Mouse (Mus musculus): ENCODE measurements at regions not wholly inside any gene's neighbourhood (a gene's known extent, or its start where the extent isn't known, plus 50 kb on each side); places are given as distances from the start of the nearest gene placed in this dataset.

DNA sequence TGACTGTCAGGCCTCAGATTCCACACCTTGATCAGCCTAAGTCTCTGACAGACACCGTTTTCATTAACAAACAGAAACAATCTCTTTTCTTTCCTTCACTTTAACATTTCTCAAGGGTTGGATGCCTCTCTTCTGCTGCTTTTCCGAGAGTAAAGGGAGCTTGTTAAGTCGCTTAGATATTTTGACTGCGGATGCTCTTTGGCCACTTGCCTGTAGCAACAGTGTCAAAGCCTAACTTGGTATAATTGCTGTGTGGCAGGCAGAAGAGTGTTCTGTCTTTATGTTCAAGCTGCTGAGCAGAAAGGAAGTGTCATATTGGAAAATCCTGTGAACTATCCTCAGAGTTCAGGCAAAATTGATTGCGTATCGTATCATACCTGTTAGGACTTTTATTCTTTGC, 112.3 kb upstream of the Zeb2 start:
- Histone ChIP-seq H3K4me1 (ENCODE audit: control insufficient read depth, insufficient read depth, low read length) (peaks cover under 1% of the 10 kb centered on the region; the same call in 1 of the 2 replicates), H3K4me3 (ENCODE audit: low read length) (no peak overlapping the region), H3K27ac (ENCODE audit: low read length) (no peak overlapping the region), H3K27me3 (replicated peaks; ENCODE audit: control insufficient read depth, insufficient read depth, low read length) (no peaks in the 10 kb centered on the region), H3K36me3 (ENCODE audit: control insufficient read depth, insufficient read depth, low read length) (no peaks in the 10 kb centered on the region), H3K9me3 (ENCODE audit: control insufficient read depth, low read length) (no peaks in the 10 kb centered on the region), H3K9ac (ENCODE audit: low read depth, low read length) (no peak overlapping the region), H3K4me2 (ENCODE audit: low read depth, low read length) (no peak overlapping the region)
- no peak for ATAC-seq
- 79% methylated on average over 6 of the region's 6 CpGs for WGBS

DNA sequence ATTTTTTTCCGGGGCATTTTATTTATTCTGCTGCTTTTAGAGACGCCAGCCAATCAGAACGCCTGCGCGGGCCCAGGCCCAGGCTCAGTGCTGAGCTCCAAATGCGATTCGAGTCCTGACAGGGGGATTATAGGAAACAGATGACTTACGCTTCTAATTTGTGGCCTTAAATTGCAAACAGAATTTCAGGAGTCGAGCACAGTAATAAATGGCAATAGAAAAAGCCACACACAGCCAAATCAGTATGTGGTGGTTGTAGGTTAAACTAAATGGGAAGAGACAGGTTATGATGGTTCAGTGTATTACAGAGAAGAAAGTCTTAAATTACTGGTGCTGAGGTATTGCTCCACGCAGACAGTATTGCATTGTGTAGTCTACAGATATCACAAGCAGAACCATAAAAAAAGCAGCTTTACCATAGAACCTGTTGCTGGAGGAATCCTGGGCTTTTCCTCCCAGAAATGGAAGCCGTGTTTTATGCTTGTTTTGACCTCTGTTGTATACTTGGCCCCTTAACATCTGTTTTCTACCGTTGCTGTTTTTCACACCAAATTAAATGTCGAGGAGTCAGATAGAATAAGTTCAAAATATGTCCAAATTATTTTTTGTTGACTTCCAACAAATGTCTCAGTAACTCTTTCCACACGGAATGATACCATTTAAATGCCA, 110.2 kb upstream of the Zeb2 start:
- Histone ChIP-seq H3K4me3 (ENCODE audit: low read length) (no peak overlapping the region), H3K36me3 (ENCODE audit: control insufficient read depth, insufficient read depth, low read length) (no peaks in the 10 kb centered on the region), H3K27me3 (replicated peaks; ENCODE audit: control insufficient read depth, insufficient read depth, low read length) (no peaks in the 10 kb centered on the region), H3K9ac (ENCODE audit: low read depth, low read length) (no peak overlapping the region), H3K9me3 (ENCODE audit: control insufficient read depth, low read length) (no peaks in the 10 kb centered on the region), H3K4me2 (ENCODE audit: low read depth, low read length) (no peak overlapping the region), H3K27ac (ENCODE audit: low read length) (no peak overlapping the region), H3K4me1 (ENCODE audit: control insufficient read depth, insufficient read depth, low read length) (no peaks in the 10 kb centered on the region)
- WGBS = 48% methylated on average over 14 of the region's 14 CpGs
- ATAC-seq = no peak

- no peak overlapping the region for H3K9ac ChIP-seq (ENCODE audit: low read depth, low read length)
- no peak overlapping the region for H3K4me3 ChIP-seq (ENCODE audit: low read length)
- H3K36me3 ChIP-seq (ENCODE audit: control insufficient read depth, insufficient read depth, low read length) = no peaks in the 10 kb centered on the region
- 58% methylated on average over 4 of the region's 4 CpGs for WGBS
- ATAC-seq = no peak
- H3K4me1 ChIP-seq (ENCODE audit: control insufficient read depth, insufficient read depth, low read length) = no peaks in the 10 kb centered on the region
- no peaks in the 10 kb centered on the region for H3K27me3 ChIP-seq (replicated peaks; ENCODE audit: control insufficient read depth, insufficient read depth, low read length)
- H3K4me2 ChIP-seq (ENCODE audit: low read depth, low read length) = no peak overlapping the region
- no peaks in the 10 kb centered on the region for H3K9me3 ChIP-seq (ENCODE audit: control insufficient read depth, low read length)
- H3K27ac ChIP-seq (ENCODE audit: low read length) = no peak overlapping the region
Observed at GRCm38 (mm10) chr2:45226045-45226370, 108.8 kb upstream of the Zeb2 start.

- no peak for ATAC-seq
- H3K9ac ChIP-seq (ENCODE audit: low read depth, low read length) = no peak overlapping the region
- H3K27me3 ChIP-seq (replicated peaks; ENCODE audit: control insufficient read depth, insufficient read depth, low read length) = no peaks in the 10 kb centered on the region
- no peaks in the 10 kb centered on the region for H3K4me1 ChIP-seq (ENCODE audit: control insufficient read depth, insufficient read depth, low read length)
- H3K36me3 ChIP-seq (ENCODE audit: control insufficient read depth, insufficient read depth, low read length) = no peaks in the 10 kb centered on the region
- WGBS = 53% methylated on average over 9 of the region's 9 CpGs
- no peak overlapping the region for H3K4me3 ChIP-seq (ENCODE audit: low read length)
- no peaks in the 10 kb centered on the region for H3K9me3 ChIP-seq (ENCODE audit: control insufficient read depth, low read length)
- H3K27ac ChIP-seq (ENCODE audit: low read length) = no peak overlapping the region
- H3K4me2 ChIP-seq (ENCODE audit: low read depth, low read length) = no peak overlapping the region
Observed at GRCm38 (mm10) chr2:45225364-45226044, 108.3 kb upstream of the Zeb2 start.

DNA sequence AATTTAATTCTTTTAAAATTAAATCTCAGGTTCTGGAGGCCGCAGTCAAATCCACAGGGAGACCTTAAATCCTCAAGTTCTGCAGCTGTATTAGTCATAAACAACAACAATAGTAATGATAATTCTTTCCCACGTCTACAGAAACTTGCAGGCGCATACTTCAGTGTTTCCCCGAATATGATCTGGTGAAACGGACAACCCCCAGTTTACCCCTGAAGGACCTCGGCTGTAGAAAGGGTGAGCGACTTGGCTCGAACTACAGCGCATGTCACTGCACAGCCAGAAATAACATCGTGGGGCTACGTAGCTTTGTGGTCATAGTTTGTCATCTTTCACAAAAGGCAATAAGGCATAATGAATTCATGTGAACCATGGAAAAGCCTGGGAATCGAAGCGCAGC, 105.0 kb upstream of the Zeb2 start:
- Histone ChIP-seq H3K36me3 (ENCODE audit: control insufficient read depth, insufficient read depth, low read length) (no peaks in the 10 kb centered on the region), H3K9ac (ENCODE audit: low read depth, low read length) (no peak overlapping the region), H3K27me3 (replicated peaks; ENCODE audit: control insufficient read depth, insufficient read depth, low read length) (no peaks in the 10 kb centered on the region), H3K9me3 (ENCODE audit: control insufficient read depth, low read length) (no peaks in the 10 kb centered on the region), H3K27ac (ENCODE audit: low read length) (no peak overlapping the region), H3K4me3 (ENCODE audit: low read length) (no peak overlapping the region), H3K4me1 (ENCODE audit: control insufficient read depth, insufficient read depth, low read length) (no peaks in the 10 kb centered on the region), H3K4me2 (ENCODE audit: low read depth, low read length) (no peak overlapping the region)
- ATAC-seq = no peak
- WGBS = 74% methylated on average over 13 of the region's 13 CpGs

- no peak for ATAC-seq
- Histone ChIP-seq H3K27me3 (replicated peaks; ENCODE audit: control insufficient read depth, insufficient read depth, low read length) (no peaks in the 10 kb centered on the region), H3K27ac (ENCODE audit: low read length) (no peak overlapping the region), H3K4me2 (ENCODE audit: low read depth, low read length) (no peak overlapping the region), H3K9ac (ENCODE audit: low read depth, low read length) (no peak overlapping the region), H3K36me3 (ENCODE audit: control insufficient read depth, insufficient read depth, low read length) (no peaks in the 10 kb centered on the region), H3K4me1 (ENCODE audit: control insufficient read depth, insufficient read depth, low read length) (no peaks in the 10 kb centered on the region), H3K4me3 (ENCODE audit: low read length) (no peak overlapping the region), H3K9me3 (ENCODE audit: control insufficient read depth, low read length) (no peaks in the 10 kb centered on the region)
- WGBS = 64% methylated on average over 5 of the region's 5 CpGs
Observed at GRCm38 (mm10) chr2:45219851-45220250, 102.7 kb upstream of the Zeb2 start.

DNA sequence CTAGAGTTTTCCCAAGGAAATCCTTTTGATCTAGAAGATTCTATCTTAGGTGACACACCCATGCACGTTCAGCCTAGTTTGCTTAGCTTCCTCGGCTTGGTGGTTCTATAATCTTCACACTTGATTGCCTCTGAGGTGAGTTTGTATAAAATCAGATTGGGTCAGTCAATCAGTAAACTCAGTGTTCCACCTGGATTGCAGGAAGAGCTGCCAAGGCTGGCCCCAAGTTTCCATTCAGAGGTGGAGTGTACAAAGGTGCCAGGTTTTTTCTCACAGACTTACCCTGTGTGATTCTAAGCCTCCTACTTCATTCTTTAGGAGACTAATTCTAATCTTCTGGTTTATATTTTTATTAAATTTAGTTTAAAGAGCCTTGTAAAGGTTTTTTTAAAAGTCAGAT, 95.6 kb upstream of the Zeb2 start:
- no peaks in the 10 kb centered on the region for H3K4me1 ChIP-seq (ENCODE audit: control insufficient read depth, insufficient read depth, low read length)
- ATAC-seq = no peak
- WGBS = 46% methylated on average over 2 of the region's 2 CpGs
- no peaks in the 10 kb centered on the region for H3K27me3 ChIP-seq (replicated peaks; ENCODE audit: control insufficient read depth, insufficient read depth, low read length)
- no peak overlapping the region for H3K4me3 ChIP-seq (ENCODE audit: low read length)
- no peaks in the 10 kb centered on the region for H3K9me3 ChIP-seq (ENCODE audit: control insufficient read depth, low read length)
- H3K4me2 ChIP-seq (ENCODE audit: low read depth, low read length) = no peak overlapping the region
- H3K9ac ChIP-seq (ENCODE audit: low read depth, low read length) = no peak overlapping the region
- H3K36me3 ChIP-seq (ENCODE audit: control insufficient read depth, insufficient read depth, low read length) = no peaks in the 10 kb centered on the region
- no peak overlapping the region for H3K27ac ChIP-seq (ENCODE audit: low read length)

DNA sequence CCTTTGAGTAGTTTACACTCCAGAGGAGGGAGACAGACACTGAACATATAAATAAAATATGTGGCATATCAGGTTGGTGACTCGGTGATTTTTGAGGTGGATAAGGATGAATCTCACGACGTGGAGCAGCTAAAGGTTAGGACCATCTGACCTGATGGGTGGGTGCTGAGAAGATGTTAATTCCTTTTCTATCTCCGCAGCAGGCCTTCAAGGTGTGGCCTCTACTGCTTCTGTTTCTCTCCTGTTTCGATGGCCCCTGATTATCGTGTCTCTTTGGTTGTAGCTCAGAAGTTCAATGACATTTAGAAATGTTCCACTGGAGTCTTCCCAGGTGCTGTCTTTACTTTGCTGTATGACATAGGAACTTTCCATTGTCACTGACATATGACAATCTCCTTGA, 91.3 kb upstream of the Zeb2 start:
- H3K36me3 ChIP-seq (ENCODE audit: control insufficient read depth, insufficient read depth, low read length) = no peaks in the 10 kb centered on the region
- no peak overlapping the region for H3K4me2 ChIP-seq (ENCODE audit: low read depth, low read length)
- 88% methylated on average over 6 of the region's 6 CpGs for WGBS
- H3K27me3 ChIP-seq (replicated peaks; ENCODE audit: control insufficient read depth, insufficient read depth, low read length) = no peaks in the 10 kb centered on the region
- no peak overlapping the region for H3K9ac ChIP-seq (ENCODE audit: low read depth, low read length)
- no peak overlapping the region for H3K4me3 ChIP-seq (ENCODE audit: low read length)
- no peaks in the 10 kb centered on the region for H3K4me1 ChIP-seq (ENCODE audit: control insufficient read depth, insufficient read depth, low read length)
- no peak overlapping the region for H3K27ac ChIP-seq (ENCODE audit: low read length)
- ATAC-seq = no peak
- H3K9me3 ChIP-seq (ENCODE audit: control insufficient read depth, low read length) = no peaks in the 10 kb centered on the region

DNA sequence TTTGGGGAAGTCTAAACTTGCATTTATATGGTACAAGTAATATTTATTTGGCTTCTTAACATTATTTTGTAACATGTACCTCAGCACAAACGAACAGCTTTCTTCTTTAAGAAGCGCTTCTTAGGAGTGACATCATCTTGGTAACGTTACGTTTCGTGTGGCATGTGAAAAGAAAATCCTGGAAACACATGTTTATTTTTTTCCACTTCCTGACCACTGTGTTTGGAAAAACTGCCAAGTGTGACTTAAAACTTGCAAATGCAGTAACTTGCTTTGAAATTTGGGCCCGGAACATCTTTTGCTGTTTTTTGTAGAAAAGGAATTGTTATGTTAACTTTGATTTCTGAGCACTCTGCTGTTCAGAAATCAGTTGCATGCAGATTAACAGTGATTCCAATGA, 88.6 kb upstream of the Zeb2 start:
- 43% methylated on average over 6 of the region's 6 CpGs for WGBS
- no peak for ATAC-seq

DNA sequence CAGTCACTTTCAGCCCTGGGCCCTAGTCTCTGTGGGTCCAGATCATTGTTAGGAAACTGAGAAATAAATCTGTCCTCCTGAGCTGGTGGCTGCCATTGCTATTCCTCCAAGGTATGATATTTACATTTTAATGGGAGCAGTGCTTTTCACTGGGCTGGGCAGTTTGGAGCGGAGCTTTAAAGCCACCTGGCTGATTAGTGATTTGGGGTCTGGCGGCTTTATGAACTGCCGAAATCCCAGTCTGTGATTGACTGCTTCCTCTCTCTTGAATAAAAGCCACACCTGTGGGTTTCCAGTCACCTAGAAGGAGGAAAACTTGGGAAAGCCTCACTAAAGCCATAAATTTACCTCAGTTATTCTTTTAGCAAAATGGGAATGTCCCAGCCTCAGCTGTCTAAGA, 88.0 kb upstream of the Zeb2 start:
- Histone ChIP-seq H3K4me1 (ENCODE audit: control insufficient read depth, insufficient read depth, low read length) (no peaks in the 10 kb centered on the region), H3K27me3 (replicated peaks; ENCODE audit: control insufficient read depth, insufficient read depth, low read length) (no peaks in the 10 kb centered on the region), H3K27ac (ENCODE audit: low read length) (no peak overlapping the region), H3K4me2 (ENCODE audit: low read depth, low read length) (no peak overlapping the region), H3K9ac (ENCODE audit: low read depth, low read length) (no peak overlapping the region), H3K4me3 (ENCODE audit: low read length) (no peak overlapping the region), H3K36me3 (ENCODE audit: control insufficient read depth, insufficient read depth, low read length) (no peaks in the 10 kb centered on the region), H3K9me3 (ENCODE audit: control insufficient read depth, low read length) (no peaks in the 10 kb centered on the region)
- no peak for ATAC-seq
- 91% methylated on average over 3 of the region's 3 CpGs for WGBS

More for the DNA sequence above, 88.6 kb upstream of the Zeb2 start:
- Histone ChIP-seq H3K27me3 (replicated peaks; ENCODE audit: control insufficient read depth, insufficient read depth, low read length) (no peaks in the 10 kb centered on the region), H3K27ac (ENCODE audit: low read length) (no peak overlapping the region), H3K4me3 (ENCODE audit: low read length) (no peak overlapping the region), H3K4me1 (ENCODE audit: control insufficient read depth, insufficient read depth, low read length) (no peaks in the 10 kb centered on the region), H3K36me3 (ENCODE audit: control insufficient read depth, insufficient read depth, low read length) (no peaks in the 10 kb centered on the region), H3K9ac (ENCODE audit: low read depth, low read length) (no peak overlapping the region), H3K4me2 (ENCODE audit: low read depth, low read length) (no peak overlapping the region), H3K9me3 (ENCODE audit: control insufficient read depth, low read length) (no peaks in the 10 kb centered on the region)
